Mouse (Mus musculus): ENCODE data around the gene Otogl. TPM values are rescaled to one million over a fixed set of nuclear protein-coding genes. Genes with fewer than 3 reads are reported as not detected.

The Otogl gene
- polyA plus RNA-seq, 1 experiment from 2014 or later = 0.05 TPM

Other genes with a start within 250 kb of the Otogl start
- 0.05 and 0.11 TPM in 2 replicates for gene Ptprq, start 192.1 kb downstream of the Otogl start, polyA plus RNA-seq (2015; fragmentation: Nextera tagmentation; extraction: Ambion mirVana)